Mouse (Mus musculus): ENCODE measurements around the gene Myo1d.

GRCm38 (mm10) chr11:80682745-80683144, 97.1 kb downstream of the Myo1d start:
- TF ChIP-seq POLR2A (IDR thresholded peaks at IDR 0.05; ENCODE audit: borderline replicate concordance, control insufficient read depth, low read depth, low read length) (no peak), CTCF (IDR thresholded peaks at IDR 0.05; ENCODE audit: control insufficient read depth, insufficient read depth, low read length) (no peak)
